Mouse (Mus musculus) liver (tissue): ENCODE data around the gene Plekhm2.

Experiments used
- DNase-seq: peaks from one replicate; pipeline ENCODE4 v3.0.0-alpha.2; 2020; ENCODE audit warnings: mixed read lengths

Plekhm2 gene

GRCm38 (mm10) chr4:141659739-141660138 is 5.0 kb downstream of the Plekhm2 start:
- no peak for DNase-seq

- DNase-seq: no peak
Observed at GRCm38 (mm10) chr4:141658846-141659484, 5.7 kb downstream of the Plekhm2 start.

DNA sequence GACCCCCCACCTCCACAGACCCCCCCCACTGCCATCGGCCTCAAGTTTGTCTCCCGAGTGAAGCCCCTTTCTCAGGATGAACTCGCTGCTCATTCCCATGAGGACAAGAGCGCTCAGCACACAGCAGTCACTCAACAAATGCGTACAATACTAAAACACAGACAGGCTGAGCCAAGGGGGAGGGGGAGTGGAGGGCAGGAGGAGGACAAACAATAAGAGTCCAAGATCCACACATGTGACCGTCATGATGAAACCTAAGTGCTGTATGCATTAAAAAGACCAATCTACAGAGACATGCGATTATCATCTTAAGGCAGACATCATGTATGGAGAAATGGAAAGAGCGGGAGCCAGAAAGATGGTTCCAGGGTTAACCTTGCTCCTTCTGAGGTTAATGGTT is 7.8 kb downstream of the Plekhm2 start:
- DNase-seq: no peak

- DNase-seq: no peak
Observed at GRCm38 (mm10) chr4:141655908-141656608, 8.6 kb downstream of the Plekhm2 start.

GRCm38 (mm10) chr4:141654509-141654908 is 10.2 kb downstream of the Plekhm2 start:
- no peak for DNase-seq

DNA sequence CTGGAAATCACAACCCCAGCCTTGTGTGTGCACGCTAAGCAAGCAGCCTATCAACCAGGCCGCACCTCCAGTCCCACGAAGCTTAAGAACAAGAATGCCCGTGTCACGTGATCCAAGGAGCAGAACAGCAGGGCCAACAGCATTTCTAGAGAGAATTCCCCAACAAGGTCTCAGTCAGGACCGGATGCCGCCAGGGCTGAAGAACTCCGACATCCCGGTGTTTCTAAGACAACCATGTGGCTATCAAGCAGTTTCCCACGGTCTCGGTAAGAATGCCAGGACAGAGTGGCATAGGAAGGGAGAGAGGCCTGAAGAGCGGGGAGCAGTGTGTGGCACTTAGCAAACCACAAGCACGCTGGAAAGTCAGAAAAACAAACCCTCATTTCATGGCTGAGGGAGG is 10.9 kb downstream of the Plekhm2 start:
- DNase-seq: no peak

GRCm38 (mm10) chr4:141653044-141653443 is 11.7 kb downstream of the Plekhm2 start:
- no peak for DNase-seq

GRCm38 (mm10) chr4:141651944-141652343 is 12.8 kb downstream of the Plekhm2 start:
- DNase-seq: no peak

DNA sequence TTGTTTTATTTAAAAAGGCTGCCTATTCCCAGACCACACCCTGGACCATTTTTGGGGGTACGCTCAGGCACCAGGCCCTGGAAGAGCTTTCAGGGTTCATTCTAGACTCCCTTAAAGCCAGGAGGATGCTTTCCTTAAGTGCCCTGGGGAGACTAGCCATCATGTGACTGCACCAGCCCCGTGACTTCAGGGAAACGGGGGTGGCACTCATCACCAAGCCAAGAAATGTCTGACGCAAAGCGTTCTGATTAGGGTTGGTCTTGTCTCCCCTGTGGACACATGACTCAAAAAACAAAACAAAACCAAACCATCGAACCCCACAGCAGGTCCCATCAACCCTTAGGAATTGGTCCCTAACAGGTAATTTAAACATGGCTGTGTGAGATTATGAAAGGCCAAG is 13.4 kb downstream of the Plekhm2 start:
- DNase-seq: no peak

GRCm38 (mm10) chr4:141649244-141649643 is 15.5 kb downstream of the Plekhm2 start:
- no peak for DNase-seq

- no peak for DNase-seq
Observed at GRCm38 (mm10) chr4:141648262-141648661, 16.4 kb downstream of the Plekhm2 start.

DNA sequence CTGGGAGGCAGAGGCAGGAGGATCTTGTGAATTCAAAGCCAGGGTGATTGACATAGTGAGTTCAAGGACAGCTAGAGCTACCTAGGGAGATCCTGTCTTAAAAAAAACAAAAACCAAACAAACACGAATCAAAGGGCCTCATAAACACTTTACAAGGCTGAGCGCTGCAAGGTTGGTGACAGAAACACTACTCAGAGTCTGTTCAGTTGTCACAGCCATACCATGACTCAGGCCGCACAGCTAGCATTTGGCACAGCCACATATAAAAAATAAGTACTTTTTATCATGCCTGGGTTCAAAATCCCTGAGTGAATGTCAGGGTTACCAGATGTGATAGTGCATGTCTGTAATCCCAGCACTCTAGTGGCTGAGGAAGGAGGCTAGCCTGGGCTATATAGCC is 17.5 kb downstream of the Plekhm2 start:
- DNase-seq: no peak

GRCm38 (mm10) chr4:141645988-141646387 is 18.7 kb downstream of the Plekhm2 start:
- DNase-seq: no peak

DNA sequence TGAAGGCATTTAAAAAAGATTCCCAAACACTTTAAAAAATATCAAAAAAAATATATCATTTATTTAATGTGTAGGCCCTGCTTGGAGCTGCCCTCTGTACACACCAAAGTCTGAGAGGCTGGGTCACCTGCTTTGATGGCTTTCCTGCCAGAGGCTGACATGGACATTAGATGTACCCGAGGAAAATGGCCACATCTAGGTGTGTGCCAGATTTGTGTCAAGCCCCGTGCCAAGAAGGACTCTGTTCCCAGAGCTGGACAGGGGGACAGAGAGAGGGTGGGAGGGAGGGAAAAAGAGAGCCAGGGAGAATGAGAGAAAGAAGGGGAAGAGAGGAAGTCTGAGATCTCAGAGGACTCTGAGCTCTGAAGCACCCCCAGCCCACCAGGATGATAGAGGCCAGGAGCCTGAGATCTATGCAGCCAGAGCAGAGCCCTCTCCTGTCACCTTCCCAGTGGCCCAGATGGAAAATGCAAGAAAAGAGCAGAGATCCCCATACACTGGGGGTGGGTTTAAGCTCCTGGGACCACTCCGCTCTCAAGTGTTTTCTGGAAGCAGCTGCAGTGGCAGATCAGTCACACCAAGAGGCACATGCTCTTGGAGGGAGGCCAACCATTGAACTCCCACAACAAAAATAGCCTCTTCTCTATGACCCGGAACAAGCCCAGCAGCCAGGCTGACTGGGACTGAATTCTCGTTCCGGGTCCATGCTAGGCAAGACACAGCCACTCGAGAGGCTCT is 21.4 kb downstream of the Plekhm2 start:
- DNase-seq: no peak

GRCm38 (mm10) chr4:141641961-141642811 is 22.5 kb downstream of the Plekhm2 start:
- DNase-seq: no peak

DNA sequence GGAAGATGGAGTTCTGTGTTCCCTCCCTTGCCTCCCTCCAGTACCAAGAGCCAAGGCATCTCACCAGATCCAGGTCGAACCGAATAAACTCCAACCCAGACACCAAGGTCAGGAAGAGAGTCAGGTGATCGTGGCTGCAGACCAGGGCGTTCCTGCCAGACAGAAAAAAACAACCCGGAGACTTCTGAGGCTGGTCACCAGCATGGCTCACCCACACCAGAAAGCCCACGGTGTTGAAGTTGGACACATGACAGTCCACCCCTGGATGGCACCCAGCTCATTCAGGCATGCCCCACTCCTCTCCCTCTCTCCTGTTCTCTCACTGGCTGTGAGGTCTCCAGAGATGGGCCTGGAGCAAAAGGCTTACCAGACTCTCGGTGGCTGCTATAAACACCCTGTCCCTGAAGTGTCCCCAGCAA is 23.3 kb downstream of the Plekhm2 start:
- no peak for DNase-seq

DNA sequence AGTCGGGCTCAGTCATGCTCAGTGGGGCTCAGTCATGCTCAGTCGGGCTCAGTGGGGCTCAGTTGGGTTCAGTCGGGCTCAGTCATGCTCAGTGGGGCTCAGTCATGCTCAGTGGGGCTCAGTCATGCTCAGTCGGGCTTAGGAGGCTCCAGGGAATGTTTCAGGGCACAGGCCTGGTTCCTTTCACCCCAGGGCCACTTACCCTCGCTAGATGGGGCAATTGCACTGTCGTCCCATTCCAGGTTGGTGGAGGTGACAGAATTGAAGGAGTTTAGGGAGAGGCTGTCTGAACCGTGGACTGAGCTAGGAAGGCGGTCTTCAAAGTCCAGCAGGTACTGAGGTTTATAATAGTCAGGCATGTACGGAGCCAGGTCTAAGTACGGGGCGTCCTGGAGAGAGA is 25.2 kb downstream of the Plekhm2 start:
- no peak for DNase-seq

- DNase-seq: no peak
Observed at GRCm38 (mm10) chr4:141636693-141637092, 28.0 kb downstream of the Plekhm2 start.

DNA sequence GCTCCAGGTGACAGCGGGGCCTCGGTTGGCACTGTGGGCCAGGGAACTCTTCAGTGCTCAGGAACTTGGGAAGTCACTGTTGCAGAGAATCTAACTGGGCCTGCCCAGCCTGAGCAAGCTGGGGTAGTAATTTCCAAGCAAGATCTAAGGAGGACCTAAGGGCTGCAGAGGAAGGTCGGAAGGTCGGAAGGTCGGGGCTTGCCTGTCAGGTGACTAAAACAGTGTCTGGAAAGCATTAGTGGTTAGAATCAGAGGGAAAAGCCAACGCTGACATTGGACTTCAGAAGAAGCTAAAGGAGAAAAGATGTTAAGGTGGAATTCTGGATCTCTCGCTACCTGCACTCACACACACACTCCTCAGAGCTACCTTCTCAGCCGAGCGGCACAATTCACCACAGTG is 28.7 kb downstream of the Plekhm2 start:
- no peak for DNase-seq

DNA sequence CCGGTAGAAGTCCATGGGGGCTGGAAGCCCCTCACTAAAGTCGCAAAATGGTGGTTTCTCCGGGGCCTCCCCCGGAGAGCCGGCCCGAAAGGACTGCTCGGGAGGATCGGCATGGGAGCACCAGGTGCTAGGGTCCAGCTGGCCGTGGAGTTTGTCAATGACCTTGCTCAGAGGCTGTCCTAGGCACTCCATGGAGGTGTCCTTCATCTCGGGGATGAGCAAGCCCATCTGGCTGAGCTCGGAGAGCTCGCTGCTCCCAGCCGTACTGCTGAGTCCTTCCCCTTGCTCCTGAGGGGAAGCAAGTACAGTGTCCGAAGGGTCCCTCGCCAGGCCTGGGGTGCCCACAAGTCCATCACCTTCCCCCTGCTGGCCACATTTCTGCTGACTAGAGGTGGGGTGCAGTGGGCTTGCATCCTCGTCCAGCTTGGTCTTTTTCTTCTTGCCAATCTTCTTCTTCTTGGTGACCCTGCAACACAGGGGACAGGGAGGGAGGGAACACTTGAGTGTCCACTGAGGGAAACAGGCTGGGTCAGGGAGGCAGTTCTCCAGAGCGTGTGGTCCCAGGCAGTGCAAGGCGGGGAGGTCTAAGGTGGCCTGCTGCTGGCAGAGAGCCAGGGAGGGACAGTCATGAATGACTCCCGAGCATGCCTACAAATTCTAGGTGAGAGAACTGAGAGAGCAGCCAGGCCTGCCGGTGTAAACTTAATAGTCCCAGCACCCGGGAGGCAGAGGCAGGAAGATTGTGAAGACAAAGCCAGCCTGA is 32.4 kb downstream of the Plekhm2 start:
- DNase-seq: no peak

GRCm38 (mm10) chr4:141631250-141631649 is 33.4 kb downstream of the Plekhm2 start:
- DNase-seq: no peak

- DNase-seq: no peak
Observed at GRCm38 (mm10) chr4:141630021-141630420, 34.7 kb downstream of the Plekhm2 start.
